Mouse (Mus musculus) gastrocnemius, postnatal 14 days (tissue): Measurements from ENCODE around the gene Gas2. TPM values are rescaled to one million over a fixed set of nuclear protein-coding genes. Genes with fewer than 3 reads are reported as not detected.

Experiments used
- DNase-seq: peaks from one replicate; pipeline ENCODE4 v3.0.0; 2021; ENCODE audit warnings: mixed read lengths
- intact Hi-C: fragments of 180-260 bp; cut with DNase I; formaldehyde crosslinking; loops from one replicate; pipeline ENCODE4 v1.15.1; 2025; ENCODE audit warnings: low total_unique reads
- total RNA-seq, 2 experiments: library from RNA; stranded (reverse); gene quantifications; 2 replicates each; pipeline ENCODE4 v1.2.3; 2021

Gene Gas2
- total RNA-seq, 2 experiments from 2014 or later = 8.7 to 9.8 TPM

DNA sequence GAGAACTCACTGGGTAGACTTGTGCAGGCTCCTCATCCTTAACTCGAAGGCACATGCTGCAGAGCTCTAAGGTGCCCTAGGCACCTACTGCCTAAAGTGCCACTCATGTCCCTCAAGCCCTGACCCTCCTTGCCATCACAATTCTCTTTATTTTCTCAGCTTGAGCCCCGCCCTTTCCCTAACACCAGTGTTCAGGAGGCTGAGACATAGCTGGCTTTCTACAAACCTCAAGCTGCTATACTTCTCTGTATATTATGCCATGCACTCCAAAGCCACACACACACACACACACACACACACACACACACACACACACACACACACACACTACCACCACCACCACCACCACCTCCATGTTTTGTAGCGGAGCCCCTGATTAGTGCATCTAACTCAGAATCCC is 153.8 kb downstream of the Gas2 start, which contains the start of gene 1700015G11Rik:
Gene 1700015G11Rik (minus strand): TSS at position 101 of the 400 bp plus-strand sequence.
- intact Hi-C loops = no loop called here
- DNase-seq = no peak

DNA sequence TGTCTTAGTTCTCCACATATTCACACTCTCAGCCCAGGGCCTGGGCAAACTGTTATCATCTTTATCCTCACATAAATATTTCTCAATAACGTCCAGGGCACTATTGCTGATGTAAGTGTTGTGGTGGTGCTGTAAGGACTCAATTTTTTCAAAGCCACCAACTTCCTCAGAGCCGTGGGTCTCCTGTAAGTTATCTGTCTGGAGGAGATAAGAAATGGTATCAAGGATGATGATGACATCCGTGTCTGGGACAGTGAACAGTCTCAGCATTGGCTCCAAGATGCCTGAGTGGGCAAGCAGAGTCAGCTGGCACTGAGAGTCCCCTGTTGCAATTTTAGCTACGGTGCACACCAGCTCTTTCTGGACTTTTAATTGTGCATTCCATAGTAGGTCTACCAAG is 160.2 kb downstream of the Gas2 start:
- no peak for DNase-seq
- intact Hi-C loops = no loop called here

DNA sequence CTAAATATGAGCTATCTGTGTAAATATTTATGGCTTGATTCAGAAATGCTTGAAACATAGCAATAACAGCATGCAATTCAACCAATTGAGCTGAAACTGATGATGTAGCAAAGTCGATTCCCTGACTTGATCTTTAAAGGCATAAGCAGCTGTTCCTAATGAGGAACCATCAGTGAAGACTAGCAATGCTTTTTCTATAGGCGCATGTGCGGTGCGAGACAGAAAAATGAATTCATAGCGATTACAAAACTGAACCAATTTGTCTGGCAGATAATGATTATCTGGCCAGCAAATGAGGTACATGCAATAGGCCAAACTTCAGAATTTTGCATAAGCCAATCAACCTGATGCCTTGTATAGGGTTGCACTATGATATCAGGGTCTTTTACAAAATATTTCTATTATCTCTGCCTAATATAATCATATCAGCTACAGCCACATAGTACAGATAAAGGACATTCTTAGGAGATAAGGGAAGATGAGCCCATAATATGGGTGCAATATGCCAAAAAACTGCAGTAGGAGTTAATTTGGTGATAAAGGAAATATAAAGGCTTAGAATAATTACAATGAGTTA is 162.3 kb downstream of the Gas2 start:
- intact Hi-C loops = no loop called here
- no peak for DNase-seq

DNA sequence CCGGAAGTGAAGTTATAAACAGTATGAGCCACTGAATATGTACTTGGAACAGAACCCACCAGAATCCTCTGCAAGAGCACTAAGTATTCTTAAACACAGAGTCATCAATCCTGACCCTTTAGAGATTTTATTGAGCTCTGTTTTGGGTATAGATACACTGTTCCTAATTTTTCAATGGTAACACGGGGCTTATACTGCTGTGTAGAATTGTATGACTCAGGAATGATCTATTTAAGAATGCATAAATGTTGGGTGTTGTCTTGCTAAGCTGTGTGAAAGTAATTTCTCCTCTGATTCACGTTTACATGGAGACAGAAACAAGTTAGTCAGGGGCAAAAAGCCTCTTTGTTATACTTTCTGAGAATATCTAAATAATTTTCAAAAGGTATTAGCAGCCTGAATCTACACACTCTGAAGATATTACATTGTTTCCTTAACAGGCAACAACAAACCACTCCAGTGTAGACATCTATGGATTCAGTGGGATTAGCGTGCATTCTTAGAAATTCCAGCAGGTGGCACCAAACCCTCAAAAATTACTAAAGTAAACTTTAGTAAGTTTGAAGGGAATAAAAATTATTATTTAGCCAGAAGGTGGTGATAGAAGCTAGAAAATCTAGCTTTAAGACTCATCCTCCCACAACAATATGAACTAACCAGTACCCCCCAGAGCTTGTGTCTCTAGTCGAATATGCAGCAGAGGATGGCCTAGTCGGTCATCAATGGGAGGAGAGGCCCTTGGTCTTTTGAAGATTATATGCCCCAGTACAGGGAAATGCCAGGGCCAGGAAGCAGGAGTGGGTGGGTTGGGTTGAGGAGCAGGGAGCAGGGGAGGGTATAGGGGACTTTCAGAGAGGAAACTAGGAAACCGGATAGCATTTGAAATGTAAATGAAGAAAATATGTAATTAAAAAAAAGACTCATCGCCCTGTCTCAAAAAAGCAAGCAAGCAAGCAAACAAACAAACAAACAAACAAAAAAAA is 176.1 kb downstream of the Gas2 start:
- DNase-seq = no peak
- intact Hi-C loops = no loop called here

Other genes with a start within 250 kb of the Gas2 start
- not detected for gene Slc17a6, start 240.0 kb upstream of the Gas2 start, total RNA-seq
- 1 to 10 TPM; 2.3 to 2.8 TPM for gene Fancf, start 252 bp downstream of the Gas2 start, total RNA-seq
- gene Svip, start 144.0 kb downstream of the Gas2 start, total RNA-seq = 1 to 10 TPM; 6.4 to 9.7 TPM
- gene 1700015G11Rik, start 153.7 kb downstream of the Gas2 start, total RNA-seq = not detected